Mouse (Mus musculus) frontal cortex, adult 2 months (tissue): Measurements from ENCODE around the gene Wdfy1. TPM values are rescaled to one million over a fixed set of nuclear protein-coding genes. Genes with fewer than 3 reads are reported as not detected.

Source experiments
- DNase-seq, 2 experiments: peaks; one replicate each; pipeline ENCODE4 v3.0.0; 2022; ENCODE audit warnings: low spot score in 1 of 2; ENCODE audit errors: extremely low spot score in 1 of 2
- polyA plus RNA-seq: library from polyadenylated mRNA; depleted of rRNA; stranded (reverse); fragments of >200 nt; gene quantifications from 2 replicates; pipeline ENCODE4 v1.2.3, GENCODE M21; 2012

The Wdfy1 gene
- polyA plus RNA-seq, 1 experiment, result 34.3 TPM

DNA sequence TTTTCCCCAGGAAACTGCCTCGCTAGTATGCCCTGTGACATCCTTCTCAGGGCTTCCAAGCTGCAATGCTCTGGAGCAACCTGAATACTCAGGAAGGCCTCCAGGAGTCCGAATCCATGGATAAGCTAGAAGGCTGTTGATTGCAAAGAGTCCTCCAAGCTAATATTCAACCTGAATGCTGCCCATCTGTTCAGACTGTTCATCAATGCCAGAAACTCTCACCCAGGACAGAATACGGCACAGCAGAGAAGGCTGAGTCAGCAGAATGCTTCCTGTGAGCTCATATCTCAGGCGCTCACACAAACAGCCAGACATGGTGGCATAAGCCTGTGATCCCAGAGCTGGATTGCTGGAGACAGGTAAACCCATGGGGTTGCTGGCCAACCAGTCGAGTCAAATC, 62.9 kb downstream of the Wdfy1 start:
- no peak for DNase-seq

GRCm38 (mm10) chr1:79711147-79712126, 64.5 kb downstream of the Wdfy1 start:
- peak in 1 of 2 experiments; percentile 58 for DNase-seq

- peak in 1 of 2 experiments; percentile 29 for DNase-seq
Observed at GRCm38 (mm10) chr1:79710678-79711077, 65.3 kb downstream of the Wdfy1 start.

GRCm38 (mm10) chr1:79710216-79710615, 65.7 kb downstream of the Wdfy1 start:
- no peak for DNase-seq

- DNase-seq, result peak in 1 of 2 experiments; percentile 38
Observed at GRCm38 (mm10) chr1:79707383-79707782, 68.6 kb downstream of the Wdfy1 start.

- DNase-seq, result no peak
Observed at GRCm38 (mm10) chr1:79706707-79707106, 69.2 kb downstream of the Wdfy1 start.

DNA sequence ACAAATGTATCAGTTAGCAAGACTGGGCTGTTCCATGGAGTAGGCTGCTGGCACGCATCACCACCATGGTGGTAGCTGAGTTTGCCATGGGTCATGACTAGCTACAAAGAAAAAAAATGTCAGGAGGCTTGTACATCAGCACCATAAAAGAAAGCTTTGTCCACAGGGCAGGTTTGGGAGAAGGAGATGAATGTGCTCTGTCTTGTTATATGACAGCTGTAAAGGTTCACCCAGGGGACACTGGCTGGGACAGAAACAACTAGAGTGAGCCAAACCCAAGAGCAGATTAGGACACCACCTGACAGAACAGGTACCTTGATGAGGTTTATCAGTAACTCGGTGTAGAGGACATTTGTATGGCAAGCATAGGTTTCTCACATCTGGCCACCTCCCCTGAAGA, 71.3 kb downstream of the Wdfy1 start:
- DNase-seq, result no peak

DNA sequence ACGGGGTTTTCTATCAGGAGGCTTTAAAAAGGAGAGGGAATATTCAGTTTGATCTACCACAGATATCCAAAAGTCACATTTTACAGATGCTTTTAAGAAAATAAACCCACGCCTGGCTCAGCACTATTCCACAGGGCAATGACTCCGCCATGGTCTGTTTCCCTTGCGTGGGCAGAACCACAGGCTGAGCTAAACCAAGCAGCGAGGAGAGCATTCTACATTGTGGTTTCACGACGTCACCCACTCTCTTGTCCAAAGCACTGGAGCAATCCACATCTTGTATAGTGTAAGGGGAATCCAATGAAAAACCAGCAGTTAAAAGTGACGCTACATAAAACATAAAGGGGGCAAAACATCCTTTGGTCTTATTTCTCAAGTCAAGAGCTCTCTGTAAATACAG, 72.4 kb downstream of the Wdfy1 start:
- no peak for DNase-seq

DNA sequence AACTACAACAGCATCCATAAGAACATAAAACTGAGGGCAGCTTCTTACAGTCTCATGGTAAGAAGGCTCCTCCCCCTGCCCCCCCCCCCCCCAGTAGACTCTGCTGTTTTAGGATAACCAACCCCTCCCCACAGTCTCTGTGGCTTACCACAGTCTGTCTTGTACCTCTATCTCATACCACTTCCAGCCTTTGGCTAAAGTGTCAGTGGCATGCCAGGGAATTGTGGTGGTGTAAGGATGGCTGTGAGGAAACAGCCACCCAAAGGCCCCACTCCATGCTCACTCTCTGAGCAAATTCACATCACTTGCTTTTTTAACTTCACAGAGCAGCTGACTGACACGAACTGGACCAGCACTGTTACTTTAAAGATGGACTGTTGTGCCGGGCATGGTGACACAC, 77.4 kb downstream of the Wdfy1 start:
- DNase-seq, result no peak

DNA sequence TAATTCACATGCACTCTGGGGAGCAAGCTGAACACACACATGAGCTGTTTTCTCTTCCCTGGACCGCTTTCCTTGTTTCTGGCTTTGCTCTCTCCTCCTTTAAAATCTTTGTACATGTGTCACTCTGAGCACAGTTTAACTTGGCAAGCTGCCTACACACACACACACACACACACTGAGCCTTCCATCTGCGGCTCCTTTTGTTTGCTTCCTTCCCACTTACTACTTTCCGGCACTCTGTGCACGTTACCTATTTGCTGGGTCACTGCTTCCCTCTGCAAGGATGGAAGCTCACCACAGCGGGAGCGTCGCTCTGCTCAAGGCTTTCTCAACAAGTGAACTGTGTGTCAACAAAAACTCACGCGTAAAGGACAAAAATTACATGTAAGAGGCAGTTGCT, 78.6 kb downstream of the Wdfy1 start:
- DNase-seq, result peak in 1 of 2 experiments; percentile 55

- DNase-seq, result no peak
Observed at GRCm38 (mm10) chr1:79696933-79697332, 79.0 kb downstream of the Wdfy1 start.

DNA sequence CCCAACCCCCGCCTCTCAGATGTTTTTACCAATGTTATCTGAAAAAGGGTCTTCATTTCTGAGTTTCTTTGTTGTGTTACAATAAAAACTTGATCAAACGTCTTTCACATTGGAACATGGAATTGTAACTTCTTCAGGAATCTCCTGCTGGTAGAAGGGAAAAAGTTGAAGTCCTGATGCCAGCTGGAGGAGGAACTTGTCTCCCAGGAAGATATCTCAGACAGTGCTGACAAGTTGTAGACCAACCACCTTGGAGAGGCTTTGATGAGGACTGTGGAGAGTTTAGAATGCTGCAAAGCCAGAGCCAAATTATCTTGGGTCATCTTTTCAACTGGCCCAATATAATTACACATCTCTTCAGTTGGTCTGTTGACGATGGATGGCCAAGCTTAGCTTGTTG, 83.5 kb downstream of the Wdfy1 start:
- DNase-seq, result no peak

GRCm38 (mm10) chr1:79687254-79687653, 88.7 kb downstream of the Wdfy1 start:
- DNase-seq, result no peak

DNA sequence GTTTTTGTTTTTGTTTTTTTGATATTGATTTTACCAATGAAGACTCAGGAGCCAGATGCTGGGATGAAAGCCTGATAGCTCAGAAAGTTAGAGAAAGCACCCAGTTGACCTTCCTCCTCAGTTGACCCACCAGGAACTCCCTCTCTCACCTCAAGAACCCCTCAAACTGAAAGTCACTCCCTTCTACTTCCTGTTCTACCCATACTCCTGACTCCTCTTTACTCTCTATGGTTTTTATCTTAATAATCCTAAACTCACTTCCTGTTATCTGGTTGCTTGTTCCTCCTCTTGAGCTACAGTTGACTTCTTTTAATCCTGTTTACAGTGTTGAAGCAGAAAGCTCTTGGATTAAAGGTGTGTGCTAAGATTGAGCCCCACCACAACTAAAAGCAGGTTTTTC, 91.9 kb downstream of the Wdfy1 start:
- DNase-seq, result no peak

- no peak for DNase-seq
Observed at GRCm38 (mm10) chr1:79682936-79683335, 93.0 kb downstream of the Wdfy1 start.

DNA sequence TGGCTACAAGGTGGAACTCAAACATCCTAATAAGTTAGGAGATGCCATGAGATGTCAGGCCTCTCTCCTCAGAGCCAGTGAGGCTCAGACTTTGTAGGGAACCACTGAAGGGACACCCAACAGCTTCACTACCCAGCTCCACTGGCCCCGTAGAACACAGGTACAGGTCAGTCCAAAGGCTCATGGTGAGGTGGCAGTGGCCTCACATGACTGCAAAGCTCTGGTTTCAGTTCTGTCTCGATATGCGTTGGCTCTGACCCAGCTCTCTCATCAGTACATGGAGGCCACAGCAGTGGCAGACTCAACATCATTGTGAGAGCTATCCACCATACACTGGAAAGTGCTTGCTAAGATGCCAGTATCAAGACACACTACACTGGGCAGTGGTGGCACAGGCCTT, 95.2 kb downstream of the Wdfy1 start:
- DNase-seq, result no peak

DNA sequence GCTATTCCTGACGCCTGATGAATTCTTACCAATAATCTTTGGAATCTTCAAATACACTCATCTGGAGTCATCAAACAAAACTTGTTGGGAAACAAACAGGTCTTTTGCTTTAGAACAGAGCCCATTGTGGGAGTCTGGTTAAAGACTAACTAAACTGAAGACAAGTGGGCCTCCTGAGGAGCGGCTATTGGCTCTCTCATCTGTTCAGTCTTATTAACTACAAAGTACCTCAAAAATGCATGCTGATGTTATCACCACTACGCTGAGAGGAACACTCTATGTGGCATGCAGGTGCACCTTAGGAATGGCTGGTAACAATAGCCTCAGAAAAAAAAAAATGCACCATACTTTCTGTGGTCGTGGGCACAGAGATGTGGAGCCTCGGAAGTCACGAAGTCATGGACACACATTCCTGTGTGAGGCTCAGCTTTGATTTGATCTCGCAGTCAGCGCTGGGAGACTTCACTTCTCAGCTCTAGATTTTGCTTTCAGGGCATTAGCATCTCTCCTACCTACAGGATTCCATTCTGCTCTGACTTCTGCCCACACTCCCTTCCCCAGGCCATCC, 97.7 kb downstream of the Wdfy1 start:
- DNase-seq, result no peak

- no peak for DNase-seq
Observed at GRCm38 (mm10) chr1:79675716-79676115, 100.2 kb downstream of the Wdfy1 start.

- peak in 1 of 2 experiments; percentile 57 for DNase-seq
Observed at GRCm38 (mm10) chr1:79671543-79672337, 104.2 kb downstream of the Wdfy1 start, which contains the start of gene Ap1s3. Ap1s3 (minus strand) TSS chr1:79671972.

- no peak for DNase-seq
Observed at GRCm38 (mm10) chr1:79671196-79671542, 104.8 kb downstream of the Wdfy1 start.

- no peak for DNase-seq
Observed at GRCm38 (mm10) chr1:79669419-79669974, 106.4 kb downstream of the Wdfy1 start.
